Mouse (Mus musculus): ENCODE measurements around the gene Slc7a11. TPM values are rescaled to one million over a fixed set of nuclear protein-coding genes. Genes with fewer than 3 reads are reported as not detected.

Slc7a11 gene
- total and polyA plus RNA-seq, 2 experiments from 2014 or later, result 0.04 to 0.08 TPM

DNA sequence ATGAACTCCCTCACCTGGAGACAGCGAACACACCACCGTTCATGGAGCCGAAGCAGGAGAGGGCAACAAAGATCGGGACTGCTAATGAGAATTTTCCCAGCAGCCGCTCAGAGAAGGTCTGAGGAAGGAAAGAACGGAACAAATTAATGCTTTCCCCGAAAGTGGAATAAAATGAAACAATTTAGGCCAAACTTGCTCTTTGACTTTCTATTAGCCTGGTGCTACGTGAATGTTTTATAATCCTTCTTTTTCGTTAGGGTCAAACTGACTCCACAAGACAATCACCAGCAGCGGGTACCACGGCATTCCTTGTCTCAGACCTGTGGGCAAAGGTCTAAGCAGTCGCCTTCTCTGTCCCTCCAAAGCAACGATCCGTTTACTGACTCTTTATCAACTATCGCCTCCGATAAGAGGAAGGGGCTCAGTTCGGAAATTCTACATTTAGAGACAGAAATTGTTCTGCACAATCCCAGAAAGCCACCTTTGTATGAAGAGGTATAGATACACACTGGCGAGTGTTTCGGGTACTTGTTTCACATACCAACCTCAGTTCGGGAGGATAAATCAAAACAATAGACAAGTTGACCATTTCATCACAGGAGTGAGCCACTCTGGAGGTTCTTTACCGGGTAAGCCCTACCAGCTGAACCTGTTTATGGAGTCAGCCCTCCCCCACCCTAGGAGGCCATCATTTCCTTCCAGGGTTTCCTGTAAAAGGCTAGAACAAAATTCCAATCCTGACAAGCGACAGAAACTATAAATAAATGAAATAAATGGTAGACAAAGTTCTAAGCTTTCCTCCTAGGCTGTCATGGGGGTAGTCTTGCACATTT lies 61.3 kb downstream of the Slc7a11 start:
- 23% methylated on average over 22 of the region's 22 CpGs for WGBS
- Histone ChIP-seq H3K9me3 (replicated peaks; ENCODE audit: control insufficient read depth, low read length) (no peaks in the 10 kb centered on the region), H3K9ac (replicated peaks; ENCODE audit: low read depth, low read length) (0 out of 2 replicates have a peak overlapping the region, but pooled peaks have one; percentile 33), H3K4me2 (ENCODE audit: low read depth, low read length) (peak overlapping the region; percentile 78), H3K27ac (ENCODE audit: low read depth) (no peak overlapping the region), H3K36me3 (replicated peaks; ENCODE audit: control insufficient read depth, insufficient read depth, low read length) (no peaks in the 10 kb centered on the region), H3K4me3 (ENCODE audit: low read depth, low read length) (peak overlapping the region; percentile 49), H3K27me3 (ENCODE audit: control insufficient read depth, insufficient read depth, low read length) (no peaks in the 10 kb centered on the region), H3K4me1 (ENCODE audit: control insufficient read depth, insufficient read depth) (0 out of 2 replicates have a peak, but pooled peaks cover 4% of the 10 kb centered on the region)
- ATAC-seq (ENCODE audit: insufficient read depth, low read depth) (0 out of 2 replicates have a peak, but pooled peaks have one; percentile 51), DNase-seq (ENCODE audit: low spot score) (no peak)
- no peak for TF ChIP-seq CTCF (IDR thresholded peaks at IDR 0.05; ENCODE audit: low read depth)
- no peak for TF ChIP-seq EP300 (IDR thresholded peaks at IDR 0.05; ENCODE audit: low read depth)

DNA sequence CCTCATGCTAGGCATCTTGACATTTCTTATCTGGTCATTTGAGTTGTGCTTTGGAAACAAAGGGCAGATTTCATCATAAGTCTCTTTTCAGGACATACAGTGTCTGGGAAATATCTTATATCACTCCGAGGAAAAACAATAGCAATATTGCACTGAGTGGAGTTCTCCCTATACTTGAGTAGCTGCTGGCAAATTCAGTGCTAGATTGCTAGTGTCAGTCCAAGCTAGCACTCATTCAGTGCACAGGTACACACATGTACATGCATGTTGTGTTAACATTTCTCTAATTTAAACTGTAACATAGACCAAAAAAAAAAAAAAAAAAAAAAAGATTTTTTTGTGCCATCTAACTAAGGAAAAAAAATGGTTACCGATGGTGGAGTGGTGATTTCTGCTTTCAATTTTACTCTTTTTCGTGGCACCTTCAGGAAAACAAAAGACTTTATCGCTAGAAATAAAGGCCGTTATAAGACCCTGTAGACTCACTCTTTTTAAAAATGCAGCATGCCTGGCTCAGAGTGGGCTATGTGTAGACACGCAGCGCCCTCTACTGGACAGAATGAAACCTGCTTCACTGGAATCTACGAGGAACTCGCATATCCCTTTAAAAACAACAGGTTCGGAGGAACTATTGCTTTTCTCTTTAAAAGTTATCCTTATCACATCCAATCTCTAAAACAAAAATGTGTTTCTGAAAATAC lies 62.1 kb downstream of the Slc7a11 start:
- peak; percentile 62 for ATAC-seq (ENCODE audit: insufficient read depth, low read depth)

DNA sequence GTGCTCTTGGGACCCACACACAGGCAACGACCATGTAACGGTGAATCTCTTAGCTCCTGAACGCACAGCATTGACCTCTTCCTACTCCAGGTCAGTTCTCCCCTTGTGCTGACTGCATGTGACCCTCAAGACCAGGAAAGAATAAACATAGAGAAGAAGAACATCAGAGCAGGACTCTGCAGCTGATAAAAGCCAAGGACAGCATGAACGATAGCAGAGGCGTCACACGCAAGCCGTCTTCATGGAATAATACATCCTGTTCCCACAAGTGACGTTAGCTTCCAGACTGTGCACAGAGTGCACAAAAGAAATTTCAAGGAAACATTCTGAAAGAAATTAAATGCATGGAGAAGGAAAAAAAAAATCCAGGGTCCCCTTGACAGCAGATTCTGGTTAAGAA lies 63.5 kb downstream of the Slc7a11 start:
- H3K36me3 ChIP-seq (replicated peaks; ENCODE audit: control insufficient read depth, insufficient read depth, low read length), result no peaks in the 10 kb centered on the region
- no peaks in the 10 kb centered on the region for H3K27me3 ChIP-seq (ENCODE audit: control insufficient read depth, insufficient read depth, low read length)
- 0 out of 2 replicates have a peak, but pooled peaks cover 4% of the 10 kb centered on the region for H3K4me1 ChIP-seq (ENCODE audit: control insufficient read depth, insufficient read depth)
- ATAC-seq (ENCODE audit: insufficient read depth, low read depth), result no peak
- H3K9ac ChIP-seq (replicated peaks; ENCODE audit: low read depth, low read length), result no peak overlapping the region
- H3K4me3 ChIP-seq (ENCODE audit: low read depth, low read length), result no peak overlapping the region
- WGBS, result 61% methylated on average over 8 of the region's 8 CpGs
- no peak for DNase-seq (ENCODE audit: low spot score)
- H3K4me2 ChIP-seq (ENCODE audit: low read depth, low read length), result no peak overlapping the region
- no peak overlapping the region for H3K27ac ChIP-seq (ENCODE audit: low read depth)
- TF ChIP-seq CTCF (IDR thresholded peaks at IDR 0.05; ENCODE audit: low read depth), result no peak
- TF ChIP-seq EP300 (IDR thresholded peaks at IDR 0.05; ENCODE audit: low read depth), result no peak
- H3K9me3 ChIP-seq (replicated peaks; ENCODE audit: control insufficient read depth, low read length), result no peaks in the 10 kb centered on the region

More for the DNA sequence above, 62.1 kb downstream of the Slc7a11 start:
- Histone ChIP-seq H3K4me2 (ENCODE audit: low read depth, low read length) (peak overlapping the region; percentile 78), H3K4me1 (ENCODE audit: control insufficient read depth, insufficient read depth) (0 out of 2 replicates have a peak, but pooled peaks cover 4% of the 10 kb centered on the region), H3K27ac (ENCODE audit: low read depth) (no peak overlapping the region), H3K4me3 (ENCODE audit: low read depth, low read length) (peak overlapping the region; percentile 49), H3K9ac (replicated peaks; ENCODE audit: low read depth, low read length) (0 out of 2 replicates have a peak overlapping the region, but pooled peaks have one; percentile 33), H3K9me3 (replicated peaks; ENCODE audit: control insufficient read depth, low read length) (no peaks in the 10 kb centered on the region), H3K36me3 (replicated peaks; ENCODE audit: control insufficient read depth, insufficient read depth, low read length) (no peaks in the 10 kb centered on the region), H3K27me3 (ENCODE audit: control insufficient read depth, insufficient read depth, low read length) (no peaks in the 10 kb centered on the region)
- peak; percentile 69 for DNase-seq (ENCODE audit: low spot score)
- 16% methylated on average over 10 of the region's 10 CpGs for WGBS
- TF ChIP-seq CTCF (IDR thresholded peaks at IDR 0.05; ENCODE audit: low read depth), result peak; percentile 92
- no peak for TF ChIP-seq EP300 (IDR thresholded peaks at IDR 0.05; ENCODE audit: low read depth)

DNA sequence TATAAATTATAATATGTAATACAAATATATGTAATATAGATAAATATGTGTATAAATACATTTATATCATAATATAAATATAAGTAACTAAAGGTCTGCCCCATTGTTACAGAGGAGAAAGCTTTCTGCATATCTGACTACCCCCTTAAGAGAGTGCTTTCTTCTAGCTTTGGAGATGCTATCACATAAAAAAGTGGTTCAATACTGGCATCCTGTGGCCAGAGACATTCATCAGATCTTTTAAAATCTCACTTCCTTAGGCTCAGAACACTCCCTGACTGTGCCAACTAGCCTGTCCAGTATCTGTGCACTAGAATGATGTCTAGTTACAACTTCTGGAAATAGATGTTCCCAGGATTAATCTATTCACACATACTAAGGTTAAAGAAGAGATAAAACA lies 67.9 kb downstream of the Slc7a11 start:
- H3K4me2 ChIP-seq (ENCODE audit: low read depth, low read length), result no peak overlapping the region
- H3K4me3 ChIP-seq (ENCODE audit: low read depth, low read length), result no peak overlapping the region
- H3K4me1 ChIP-seq (ENCODE audit: control insufficient read depth, insufficient read depth), result no peaks in the 10 kb centered on the region
- H3K36me3 ChIP-seq (replicated peaks; ENCODE audit: control insufficient read depth, insufficient read depth, low read length), result no peaks in the 10 kb centered on the region
- no peaks in the 10 kb centered on the region for H3K27me3 ChIP-seq (ENCODE audit: control insufficient read depth, insufficient read depth, low read length)
- H3K9me3 ChIP-seq (replicated peaks; ENCODE audit: control insufficient read depth, low read length), result no peaks in the 10 kb centered on the region
- no peak overlapping the region for H3K27ac ChIP-seq (ENCODE audit: low read depth)
- TF ChIP-seq EP300 (IDR thresholded peaks at IDR 0.05; ENCODE audit: low read depth) (no peak), CTCF (IDR thresholded peaks at IDR 0.05; ENCODE audit: low read depth) (no peak)
- DNase-seq (ENCODE audit: low spot score) (no peak), ATAC-seq (ENCODE audit: insufficient read depth, low read depth) (no peak)
- no peak overlapping the region for H3K9ac ChIP-seq (replicated peaks; ENCODE audit: low read depth, low read length)

DNA sequence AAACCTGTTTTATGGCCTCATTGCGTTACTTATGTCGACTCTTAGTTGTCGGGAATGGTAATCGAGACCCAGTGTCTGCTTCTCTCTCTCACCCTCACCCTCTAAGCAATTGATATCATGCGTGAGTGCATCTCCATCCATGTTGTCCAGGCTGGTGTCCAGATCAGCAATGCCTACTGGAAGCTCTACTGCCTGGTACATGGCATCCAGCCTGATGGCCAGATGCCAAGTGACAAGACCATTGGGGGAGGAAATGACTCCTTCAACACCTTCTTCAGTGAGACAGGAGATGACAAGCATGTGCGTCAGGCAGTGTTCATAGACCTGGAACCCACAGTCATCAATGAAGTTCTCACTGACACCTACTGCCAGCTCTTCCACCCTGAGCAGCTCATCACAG lies 73.6 kb downstream of the Slc7a11 start:
- Histone ChIP-seq H3K4me3 (ENCODE audit: low read depth, low read length) (no peak overlapping the region), H3K27me3 (ENCODE audit: control insufficient read depth, insufficient read depth, low read length) (no peaks in the 10 kb centered on the region), H3K4me2 (ENCODE audit: low read depth, low read length) (no peak overlapping the region), H3K9ac (replicated peaks; ENCODE audit: low read depth, low read length) (no peak overlapping the region), H3K9me3 (replicated peaks; ENCODE audit: control insufficient read depth, low read length) (no peaks in the 10 kb centered on the region), H3K27ac (ENCODE audit: low read depth) (no peak overlapping the region), H3K4me1 (ENCODE audit: control insufficient read depth, insufficient read depth) (no peaks in the 10 kb centered on the region), H3K36me3 (replicated peaks; ENCODE audit: control insufficient read depth, insufficient read depth, low read length) (no peaks in the 10 kb centered on the region)
- no peak for ATAC-seq (ENCODE audit: insufficient read depth, low read depth)
- TF ChIP-seq CTCF (IDR thresholded peaks at IDR 0.05; ENCODE audit: low read depth), result no peak
- TF ChIP-seq EP300 (IDR thresholded peaks at IDR 0.05; ENCODE audit: low read depth), result no peak
- no peak for DNase-seq (ENCODE audit: low spot score)
- 60% methylated on average over 6 of the region's 6 CpGs for WGBS

All from heart, postnatal 0 days (tissue).